Mouse (Mus musculus) embryonic facial prominence, embryonic 11.5 days (tissue): ENCODE measurements around the gene Ufc1. TPM values are rescaled to one million over a fixed set of nuclear protein-coding genes. Genes with fewer than 3 reads are reported as not detected.

Experiments
- polyA plus RNA-seq: library from polyadenylated mRNA; unstranded; fragments of >200 nt; fragmentation: Nextera tagmentation; extraction: Ambion mirVana; gene quantifications from 2 replicates; pipeline ENCODE4 v1.2.1, GENCODE M21; 2014

Gene Ufc1
- polyA plus RNA-seq, 1 experiment from 2014 or later = 114 TPM

Other genes starting within 250 kb of the Ufc1 start
- gene Fcgr3, start 230.1 kb downstream of the Ufc1 start, polyA plus RNA-seq = 6.5 and 7.9 TPM in 2 replicates
- gene Cfap126, start 181.1 kb downstream of the Ufc1 start, polyA plus RNA-seq = 1.4 and 1.7 TPM in 2 replicates
- 252 and 267 TPM in 2 replicates for gene Sdhc, start 144.4 kb downstream of the Ufc1 start, polyA plus RNA-seq
- 1.1 and 1.9 TPM in 2 replicates for gene Mpz, start 144.3 kb downstream of the Ufc1 start, polyA plus RNA-seq
- 13.5 and 15.6 TPM in 2 replicates for gene Pcp4l1, start 98.8 kb downstream of the Ufc1 start, polyA plus RNA-seq
- gene Nr1i3, start 81.1 kb downstream of the Ufc1 start, polyA plus RNA-seq = 0.22 and 0.26 TPM in 2 replicates
- gene Tomm40l, start 72.5 kb downstream of the Ufc1 start, polyA plus RNA-seq = 20.2 and 29.9 TPM in 2 replicates
- gene Apoa2, start 70.0 kb downstream of the Ufc1 start, polyA plus RNA-seq = 3.5 and 3.7 TPM in 2 replicates
- 19.9 and 22.0 TPM in 2 replicates for gene Fcer1g, start 60.7 kb downstream of the Ufc1 start, polyA plus RNA-seq
- 5.1 and 6.1 TPM in 2 replicates for gene Adamts4, start 44.6 kb downstream of the Ufc1 start, polyA plus RNA-seq
- gene Ndufs2, start 43.6 kb downstream of the Ufc1 start, polyA plus RNA-seq = 266 and 272 TPM in 2 replicates
- 56.8 and 60.5 TPM in 2 replicates for gene B4galt3, start 24.7 kb downstream of the Ufc1 start, polyA plus RNA-seq
- 58.3 and 59.8 TPM in 2 replicates for gene Ppox, start 13.8 kb downstream of the Ufc1 start, polyA plus RNA-seq
- gene Usp21, start 7.0 kb downstream of the Ufc1 start, polyA plus RNA-seq = 96.1 and 102 TPM in 2 replicates
- gene Dedd, start 34.1 kb upstream of the Ufc1 start, polyA plus RNA-seq = 51.7 and 56.7 TPM in 2 replicates
- gene Nit1, start 50.6 kb upstream of the Ufc1 start, polyA plus RNA-seq = 29.8 and 31.5 TPM in 2 replicates
- 60.7 and 70.1 TPM in 2 replicates for gene Pfdn2, start 50.6 kb upstream of the Ufc1 start, polyA plus RNA-seq
- gene Klhdc9, start 65.8 kb upstream of the Ufc1 start, polyA plus RNA-seq = 1.2 and 1.4 TPM in 2 replicates
- 2.4 and 2.5 TPM in 2 replicates for gene Nectin4, start 75.1 kb upstream of the Ufc1 start, polyA plus RNA-seq
- gene Arhgap30, start 93.9 kb upstream of the Ufc1 start, polyA plus RNA-seq = 0.39 and 0.52 TPM in 2 replicates
- gene Usf1, start 116.3 kb upstream of the Ufc1 start, polyA plus RNA-seq = 101 and 108 TPM in 2 replicates
- 2.2 and 3.2 TPM in 2 replicates for gene Tstd1, start 123.8 kb upstream of the Ufc1 start, polyA plus RNA-seq
- 21.1 and 23.1 TPM in 2 replicates for gene F11r, start 142.5 kb upstream of the Ufc1 start, polyA plus RNA-seq
- gene Alyref2, start 208.5 kb upstream of the Ufc1 start, polyA plus RNA-seq = 10.7 and 12.3 TPM in 2 replicates
- gene Itln1, start 240.3 kb upstream of the Ufc1 start, polyA plus RNA-seq = not detected in 2 replicates